Mouse (Mus musculus) bone marrow macrophage, adult 2 months (primary cell): ENCODE results near the gene Tuba1b. TPM values are rescaled to one million over a fixed set of nuclear protein-coding genes. Genes with fewer than 3 reads are reported as not detected.

Experiments used
- H3K27ac ChIP-seq: 2 replicates; pipeline ENCODE4 v1.5.1; 2012; ENCODE audit warnings: low read depth, low read length; ENCODE audit not compliant: insufficient read depth
- H3K4me1 ChIP-seq: 2 replicates; pipeline ENCODE4 v1.6.1; 2012; ENCODE audit warnings: low read length; ENCODE audit not compliant: control insufficient read depth, insufficient read depth
- H3K4me3 ChIP-seq: 2 replicates; pipeline ENCODE4 v1.5.1; 2012; ENCODE audit warnings: mild to moderate bottlenecking, low read length, moderate library complexity; ENCODE audit not compliant: insufficient read depth
- CTCF ChIP-seq: IDR thresholded peaks from 2 replicates; pipeline ENCODE4 v1.5.1; 2012; ENCODE audit warnings: low read depth, mild to moderate bottlenecking, low read length, moderate library complexity
- POLR2A ChIP-seq: IDR thresholded peaks from 2 replicates; pipeline ENCODE4 v1.6.1; 2012; ENCODE audit warnings: mild to moderate bottlenecking, low read depth, low read length, borderline replicate concordance
- polyA plus RNA-seq: library from polyadenylated mRNA; stranded (reverse); fragments of >200 nt; gene quantifications from 2 replicates; pipeline ENCODE4 v1.2.4, GENCODE M21; 2012; ENCODE audit not compliant: missing spikeins, insufficient read depth, insufficient read length

The Tuba1b gene
- polyA plus RNA-seq, 1 experiment, result 1,013 TPM

DNA sequence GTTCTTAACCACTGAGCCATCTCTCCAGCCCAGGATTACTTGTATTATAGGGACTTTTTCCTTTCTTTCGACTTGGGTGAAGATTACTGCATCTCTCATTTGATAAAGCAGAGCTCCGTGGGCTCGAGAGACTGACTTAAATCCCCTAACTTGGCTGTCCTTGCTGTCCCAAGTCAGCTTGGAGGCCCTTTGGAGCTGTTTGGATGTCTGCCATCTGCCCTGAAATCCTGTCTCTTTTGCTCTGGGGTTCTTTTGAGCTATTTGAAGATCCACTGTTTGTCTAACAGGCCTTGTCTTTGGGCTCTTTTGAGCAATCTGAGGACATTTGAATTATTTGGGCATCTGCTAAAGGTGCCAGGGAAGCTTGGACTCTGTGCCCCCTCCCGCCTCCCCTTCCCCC is 7.7 kb upstream of the Tuba1b start:
- TF ChIP-seq POLR2A (no peak), CTCF (no peak)
- Histone ChIP-seq H3K4me3 (no peak overlapping the region), H3K27ac (no peak overlapping the region), H3K4me1 (peaks cover 7% of the 10 kb centered on the region)

DNA sequence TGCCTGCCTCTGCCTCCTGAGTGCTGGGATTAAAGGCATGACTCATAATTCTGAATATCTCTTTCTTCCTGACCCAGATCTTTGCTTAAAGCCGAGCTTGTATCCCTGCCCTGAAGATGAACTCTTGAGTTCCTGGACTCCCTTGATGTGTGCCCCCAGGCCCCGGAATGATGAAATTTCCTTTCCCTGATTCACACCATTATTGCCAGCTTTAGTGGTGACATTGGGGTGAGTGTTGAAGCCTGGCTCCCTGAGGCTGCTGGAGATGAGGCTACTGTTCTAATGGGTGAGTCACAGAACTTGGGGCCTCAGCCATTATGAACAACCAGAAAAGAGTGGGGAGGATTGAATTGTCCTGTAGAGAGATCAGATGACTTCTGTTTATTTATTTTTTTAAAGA is 7.2 kb upstream of the Tuba1b start:
- no peak for TF ChIP-seq POLR2A
- H3K27ac ChIP-seq, result no peak overlapping the region
- H3K4me1 ChIP-seq, result peaks cover 9% of the 10 kb centered on the region
- H3K4me3 ChIP-seq, result no peak overlapping the region

DNA sequence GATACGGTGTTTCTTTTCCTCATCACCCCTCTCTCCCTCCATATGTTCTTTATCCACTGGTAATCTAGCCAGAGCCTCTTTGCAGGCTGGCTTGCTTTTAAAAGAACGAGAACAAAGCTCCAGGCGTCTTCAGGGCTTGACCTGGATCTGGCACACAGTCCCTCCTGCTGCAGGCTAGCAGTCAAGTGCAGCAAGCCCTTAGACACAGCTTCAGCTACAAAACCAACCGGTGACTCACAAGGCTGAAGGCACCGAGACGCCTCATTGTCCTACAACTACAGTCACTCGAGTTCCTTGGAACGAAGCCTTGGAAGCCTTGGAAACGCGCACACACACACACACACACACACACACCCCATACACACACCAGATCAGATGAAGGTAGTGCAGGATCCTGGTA is 6.5 kb upstream of the Tuba1b start:
- TF ChIP-seq POLR2A (no peak), CTCF (no peak)
- Histone ChIP-seq H3K27ac (no peak overlapping the region), H3K4me3 (no peak overlapping the region), H3K4me1 (peaks cover 15% of the 10 kb centered on the region)

DNA sequence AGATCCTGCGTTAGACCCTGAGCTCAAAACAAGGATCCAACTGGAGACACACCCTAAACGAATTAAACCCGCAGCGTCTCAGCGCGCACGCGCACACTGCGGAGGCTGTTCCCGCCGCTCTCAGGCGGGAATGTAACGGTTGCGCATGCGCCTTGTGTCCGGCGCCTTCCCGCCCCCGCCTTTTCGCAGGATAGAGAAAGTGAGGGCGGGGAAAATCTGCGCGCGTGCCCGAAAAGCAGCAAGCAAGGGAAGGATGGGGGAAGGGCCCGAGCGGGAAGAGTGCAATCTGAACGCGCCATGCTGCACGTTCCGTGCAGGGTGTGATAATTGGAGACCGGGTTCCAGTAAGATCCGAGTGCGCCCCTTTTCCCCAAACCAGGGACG is 540 bp downstream of the Tuba1b start:
- peak overlapping the region; percentile 80 for H3K27ac ChIP-seq
- H3K4me1 ChIP-seq, result peaks cover 17% of the 10 kb centered on the region
- H3K4me3 ChIP-seq, result peak overlapping the region; percentile 74
- TF ChIP-seq POLR2A (no peak), CTCF (no peak)

DNA sequence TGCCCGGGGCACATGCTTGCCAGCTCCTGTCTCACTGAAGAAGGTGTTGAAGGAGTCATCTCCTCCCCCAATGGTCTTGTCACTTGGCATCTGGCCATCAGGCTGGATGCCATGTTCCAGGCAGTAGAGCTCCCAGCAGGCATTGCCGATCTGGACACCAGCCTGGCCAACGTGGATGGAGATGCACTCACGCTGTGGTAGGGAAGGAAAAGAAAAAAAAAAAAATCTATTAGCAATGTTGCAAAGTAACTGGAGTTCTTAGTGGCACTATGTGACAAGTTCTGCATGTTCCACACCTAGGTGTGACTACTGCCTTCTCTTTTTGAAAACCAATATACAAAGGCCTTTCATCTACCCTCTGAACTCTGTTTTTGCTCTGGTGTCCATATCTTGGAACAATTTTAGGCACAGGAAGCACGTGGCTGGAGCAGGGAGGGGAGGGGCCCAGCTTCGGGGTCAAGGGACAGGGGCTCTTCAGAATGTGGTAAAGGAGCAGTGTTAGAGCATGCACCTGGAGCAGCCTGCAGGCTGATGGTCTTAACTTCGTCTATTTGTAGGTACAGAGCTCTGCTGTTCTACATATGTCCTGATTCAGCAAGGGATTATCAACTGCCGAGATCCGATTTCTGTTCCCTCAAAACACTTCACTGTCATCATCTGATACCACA is 1.2 kb downstream of the Tuba1b start:
- Histone ChIP-seq H3K4me1 (peaks cover 19% of the 10 kb centered on the region), H3K27ac (peak overlapping the region; percentile 80), H3K4me3 (peak overlapping the region; percentile 74)

DNA sequence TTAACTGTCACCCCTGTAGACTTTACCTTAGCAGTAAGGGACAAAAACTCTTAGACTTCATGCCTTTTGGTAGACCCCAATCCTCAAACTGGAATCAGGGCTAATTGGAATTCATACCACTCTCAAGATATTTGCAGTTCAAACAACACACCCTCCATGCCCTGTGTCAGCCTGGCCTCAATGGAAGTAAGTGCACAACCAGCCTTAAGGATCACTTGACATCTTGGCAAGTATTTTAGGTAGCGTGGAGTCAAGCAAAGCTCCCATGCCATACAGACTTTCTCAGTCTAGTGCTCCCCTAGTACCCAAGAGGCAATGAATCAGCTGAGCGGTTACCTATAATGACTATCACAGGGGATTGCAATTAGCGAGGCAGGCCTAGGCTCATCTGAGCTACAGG is 3.4 kb downstream of the Tuba1b start:
- peaks cover 6% of the 10 kb centered on the region for H3K4me1 ChIP-seq
- no peak overlapping the region for H3K27ac ChIP-seq
- no peak for TF ChIP-seq POLR2A
- no peak for TF ChIP-seq CTCF
- no peak overlapping the region for H3K4me3 ChIP-seq

DNA sequence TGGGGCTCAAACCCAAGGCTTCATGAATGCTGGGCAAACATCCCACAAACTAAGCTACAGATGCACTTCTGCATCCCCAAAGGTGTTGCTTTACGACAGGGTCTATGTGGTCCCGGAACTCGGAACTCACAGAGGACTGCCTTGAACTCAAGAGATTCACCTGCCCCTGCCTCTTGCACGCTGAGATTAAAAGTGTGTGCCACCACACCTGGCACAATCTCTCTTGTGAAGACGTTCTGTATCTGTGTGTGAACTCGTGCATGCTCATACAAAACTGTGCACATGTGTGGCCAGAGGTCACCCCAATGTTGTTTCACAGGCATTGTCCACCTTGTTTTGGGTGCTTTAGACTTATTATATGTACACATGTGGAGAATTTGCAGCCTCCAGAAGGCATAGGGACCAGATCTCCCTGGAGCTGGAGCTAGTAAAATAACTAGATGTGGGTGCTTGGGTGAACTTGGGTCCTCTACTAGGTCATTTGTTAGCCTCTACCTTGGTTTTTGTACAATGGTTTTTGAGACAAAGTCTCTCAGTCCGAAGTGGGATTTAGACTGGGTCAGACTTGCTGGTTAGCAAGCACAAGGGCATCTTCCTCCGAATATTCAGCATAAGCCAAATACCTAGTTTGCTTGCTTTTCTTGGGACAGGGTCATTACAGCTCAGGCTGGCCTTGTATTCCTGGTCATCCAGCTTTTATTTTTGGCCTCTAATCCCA is 4.2 kb downstream of the Tuba1b start:
- no peak overlapping the region for H3K27ac ChIP-seq
- peaks cover 2% of the 10 kb centered on the region; the same call in 1 of the 2 replicates for H3K4me1 ChIP-seq
- no peak for TF ChIP-seq CTCF
- TF ChIP-seq POLR2A, result no peak
- no peak overlapping the region for H3K4me3 ChIP-seq

DNA sequence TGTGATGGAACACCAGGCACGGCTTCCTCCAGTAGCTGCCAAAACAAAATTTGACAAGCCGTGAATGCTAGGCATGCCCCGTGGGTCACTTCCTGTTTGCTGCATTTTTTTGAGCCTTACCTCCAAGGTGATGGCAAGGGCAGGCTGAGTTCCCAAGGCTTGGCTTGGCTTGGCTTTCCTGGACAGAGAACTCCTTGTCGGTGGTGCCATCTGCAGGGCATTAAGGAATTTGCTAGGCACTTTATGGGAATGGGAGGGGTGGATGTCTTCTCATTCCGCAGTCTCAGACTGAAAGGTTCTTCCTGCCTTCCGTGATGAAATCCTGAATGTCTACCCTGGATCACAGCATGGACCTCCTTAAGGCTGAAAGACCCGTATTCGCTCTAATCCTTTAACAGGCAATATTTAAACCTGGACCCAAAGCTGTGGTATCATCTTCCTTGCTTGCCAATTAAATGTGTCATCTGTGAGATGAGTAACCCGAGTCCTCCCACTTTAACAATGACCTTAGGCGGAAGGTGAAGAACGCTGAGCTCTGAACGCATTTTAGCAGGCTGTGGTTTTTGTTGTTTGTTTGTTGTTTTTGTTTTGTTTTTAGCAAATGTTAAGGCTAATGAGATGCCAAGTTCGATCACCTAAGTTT is 5.6 kb downstream of the Tuba1b start:
- TF ChIP-seq POLR2A (no peak), CTCF (no peak)
- Histone ChIP-seq H3K4me3 (no peak overlapping the region), H3K4me1 (peaks cover 2% of the 10 kb centered on the region; the same call in 1 of the 2 replicates), H3K27ac (no peak overlapping the region)

DNA sequence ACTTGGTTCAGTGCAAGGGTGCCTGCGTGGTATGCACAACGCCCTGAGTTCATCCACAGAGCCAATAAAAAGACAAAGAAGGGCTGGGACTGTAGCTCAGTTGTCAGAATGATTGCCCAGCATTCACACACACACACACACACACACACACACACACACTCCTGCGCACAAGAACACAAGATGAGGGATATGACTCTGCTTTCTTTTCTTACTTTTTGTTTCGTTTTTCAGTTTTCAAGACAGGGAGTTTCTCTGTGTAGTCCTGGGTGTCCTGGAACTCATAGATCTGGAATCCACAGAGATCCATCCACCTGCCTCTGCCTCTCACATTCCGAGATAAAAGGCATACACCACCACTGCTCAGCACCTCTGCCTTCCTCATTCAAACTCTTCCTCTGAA is 6.8 kb downstream of the Tuba1b start:
- TF ChIP-seq CTCF, result no peak
- no peak for TF ChIP-seq POLR2A
- Histone ChIP-seq H3K4me1 (peaks cover 4% of the 10 kb centered on the region; the same call in 1 of the 2 replicates), H3K4me3 (no peak overlapping the region), H3K27ac (no peak overlapping the region)

DNA sequence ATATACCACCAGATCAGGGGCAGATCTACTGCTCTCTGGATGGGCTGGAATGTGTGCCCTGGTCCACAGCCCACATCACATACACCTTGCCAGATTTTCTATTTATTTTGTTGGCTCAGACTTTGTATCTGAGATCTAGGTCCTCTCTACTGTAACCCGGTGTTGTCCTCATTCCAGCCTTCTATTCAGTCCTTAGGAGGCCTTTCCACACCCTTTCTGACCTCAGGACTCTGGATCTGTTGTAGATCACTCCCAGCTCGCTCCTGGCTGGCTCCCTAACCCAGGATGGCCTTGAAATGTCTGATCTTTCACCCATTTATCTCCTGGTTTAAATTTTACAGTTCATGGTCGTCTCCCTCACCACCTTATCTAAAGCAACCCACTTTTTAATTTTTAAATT is 9.7 kb downstream of the Tuba1b start:
- TF ChIP-seq POLR2A (no peak), CTCF (no peak)
- H3K4me3 ChIP-seq, result no peak overlapping the region
- peaks cover 4% of the 10 kb centered on the region; the same call in 1 of the 2 replicates for H3K4me1 ChIP-seq
- H3K27ac ChIP-seq, result no peak overlapping the region
